Mouse (Mus musculus): ENCODE measurements around the gene Vmn1r1.

DNA sequence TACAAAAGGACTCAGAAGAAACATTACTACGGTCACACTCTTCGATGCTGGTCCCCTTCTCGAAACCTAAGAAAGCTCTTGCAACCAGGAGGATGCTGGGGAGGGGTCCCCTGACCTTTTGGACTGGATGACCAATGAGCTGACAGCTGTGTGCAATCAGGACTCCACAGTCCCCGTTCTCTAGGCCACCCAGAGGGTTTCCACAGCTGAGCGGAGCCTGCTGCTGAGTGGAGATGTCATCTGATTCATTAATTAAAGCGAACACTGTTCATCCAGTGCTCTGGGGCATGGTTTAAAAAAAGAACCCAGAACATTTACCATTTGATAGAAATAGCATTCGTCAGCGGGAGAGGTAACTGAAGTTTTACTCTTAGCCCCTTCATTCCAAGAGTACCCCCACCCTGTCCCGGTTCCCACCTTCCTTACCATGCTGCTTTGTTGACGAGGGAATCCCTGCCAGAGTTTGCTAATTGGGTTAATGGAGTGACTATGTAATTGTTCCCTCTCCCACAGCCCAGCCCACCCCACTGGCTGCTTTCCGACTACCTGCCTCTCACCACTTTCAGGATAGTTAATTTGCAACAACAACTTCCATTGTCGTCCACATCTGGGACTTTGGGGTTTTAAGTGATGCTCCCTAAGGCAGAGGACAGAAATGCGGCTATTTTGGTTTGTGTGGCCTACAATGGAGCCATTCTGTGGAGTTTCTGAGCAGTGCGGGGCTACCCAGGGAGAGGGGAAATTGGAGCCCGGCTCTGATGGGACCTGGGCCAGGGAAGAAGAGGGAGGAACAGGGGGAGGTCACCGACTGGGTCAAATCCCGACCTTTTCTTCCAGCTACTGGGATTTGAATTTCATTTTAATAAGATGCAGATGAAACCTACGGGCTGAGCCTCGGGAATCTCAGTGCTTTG lies 50.4 kb downstream of the Vmn1r1 start:
- no peak for TF ChIP-seq CTCF (IDR thresholded peaks at IDR 0.05; ENCODE audit: low read depth, low read length)
- TF ChIP-seq POLR2A (IDR thresholded peaks at IDR 0.05; ENCODE audit: insufficient read depth, low read length) = no peak

Data from ES-Bruce4 (cell line).